Mouse (Mus musculus) olfactory bulb, adult 2 months (tissue): ENCODE results near the gene Nthl1. TPM values are rescaled to one million over a fixed set of nuclear protein-coding genes. Genes with fewer than 3 reads are reported as not detected.

Experiments
- H3K27ac ChIP-seq: fragments of 200-500 bp; 2 replicates; pipeline ENCODE4 v1.5.1; 2012; ENCODE audit warnings: low read depth, low read length; ENCODE audit not compliant: insufficient read depth
- H3K4me1 ChIP-seq: fragments of 200-500 bp; 2 replicates; pipeline ENCODE4 v1.6.1; 2012; ENCODE audit warnings: low read length; ENCODE audit not compliant: control insufficient read depth, insufficient read depth
- H3K4me3 ChIP-seq: fragments of 200-500 bp; 2 replicates; pipeline ENCODE4 v1.5.1; 2012; ENCODE audit warnings: mild to moderate bottlenecking, low read depth, low read length, moderate library complexity; ENCODE audit not compliant: insufficient read depth
- CTCF ChIP-seq: fragments of 200-500 bp; IDR thresholded peaks from 2 replicates; pipeline ENCODE4 v1.5.1; 2012; ENCODE audit warnings: low read depth, mild to moderate bottlenecking, low read length, moderate library complexity; ENCODE audit not compliant: insufficient read depth
- POLR2A ChIP-seq: fragments of 200-500 bp; IDR thresholded peaks from 2 replicates; pipeline ENCODE4 v1.6.1; 2012; ENCODE audit warnings: mild to moderate bottlenecking, low read depth, low read length, moderate library complexity; ENCODE audit not compliant: insufficient read depth
- WGBS: fragments of 180-500 bp; shearing (Covaris S2); methylation state at CpG from one replicate; pipeline ENCODE4 v1.1.7; 2018; 5-methylcytosine and 5-hydroxymethylcytosine counted together
- polyA plus RNA-seq: library from polyadenylated mRNA; stranded (reverse); fragments of >200 nt; gene quantifications from 2 replicates; pipeline ENCODE4 v1.2.4, GENCODE M21; 2012; ENCODE audit warnings: low replicate concordance; ENCODE audit not compliant: missing spikeins, insufficient read depth, insufficient read length

Nthl1 gene
- polyA plus RNA-seq = not detected in 2 replicates

DNA sequence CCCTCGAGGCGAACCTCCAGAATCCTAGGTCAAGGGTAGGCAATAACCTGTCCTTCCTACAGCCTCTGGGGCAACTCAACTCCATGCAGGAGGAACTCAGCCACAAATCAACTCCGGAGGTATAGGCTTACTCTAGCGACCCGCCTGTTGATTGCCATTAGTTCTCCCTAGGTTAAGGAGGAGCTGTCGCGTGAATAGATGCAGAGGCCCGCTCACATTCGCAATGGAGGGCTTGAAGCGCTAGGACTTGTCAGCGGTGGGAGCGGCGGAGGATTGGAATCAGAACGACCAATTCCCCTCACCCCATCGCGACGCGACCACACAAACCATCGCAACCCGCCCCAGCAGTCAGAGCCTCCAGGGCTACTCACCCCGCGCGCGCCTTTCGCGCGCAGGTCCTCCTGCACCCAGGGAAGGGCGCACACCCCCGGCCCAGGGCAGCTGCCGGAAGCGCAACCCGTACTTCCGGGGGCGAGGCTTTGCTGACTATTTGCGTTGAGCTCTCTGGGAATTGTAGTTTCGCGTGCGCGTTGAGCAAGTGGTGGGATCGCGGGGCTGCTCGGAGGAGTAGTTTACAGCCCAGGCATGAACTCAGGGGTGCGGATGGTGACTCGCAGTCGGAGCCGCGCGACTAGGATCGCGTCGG is at the start of gene Nthl1, which contains the start of gene Tsc2:
Gene Nthl1, plus strand, starts transcription at position 514 of the 646 bp plus-strand sequence.
Gene Tsc2, minus strand, starts transcription at position 464 of the 646 bp plus-strand sequence.
- H3K27ac ChIP-seq = peak within 1 kb of the TSS; percentile 12
- 2% methylated on average over 51 of the region's 51 CpGs for WGBS
- peaks cover 33% of the 10 kb centered on the region for H3K4me1 ChIP-seq
- peak within 1 kb of the TSS; percentile 59 for H3K4me3 ChIP-seq
- TF ChIP-seq CTCF (no peak), POLR2A (peak; percentile 60)

DNA sequence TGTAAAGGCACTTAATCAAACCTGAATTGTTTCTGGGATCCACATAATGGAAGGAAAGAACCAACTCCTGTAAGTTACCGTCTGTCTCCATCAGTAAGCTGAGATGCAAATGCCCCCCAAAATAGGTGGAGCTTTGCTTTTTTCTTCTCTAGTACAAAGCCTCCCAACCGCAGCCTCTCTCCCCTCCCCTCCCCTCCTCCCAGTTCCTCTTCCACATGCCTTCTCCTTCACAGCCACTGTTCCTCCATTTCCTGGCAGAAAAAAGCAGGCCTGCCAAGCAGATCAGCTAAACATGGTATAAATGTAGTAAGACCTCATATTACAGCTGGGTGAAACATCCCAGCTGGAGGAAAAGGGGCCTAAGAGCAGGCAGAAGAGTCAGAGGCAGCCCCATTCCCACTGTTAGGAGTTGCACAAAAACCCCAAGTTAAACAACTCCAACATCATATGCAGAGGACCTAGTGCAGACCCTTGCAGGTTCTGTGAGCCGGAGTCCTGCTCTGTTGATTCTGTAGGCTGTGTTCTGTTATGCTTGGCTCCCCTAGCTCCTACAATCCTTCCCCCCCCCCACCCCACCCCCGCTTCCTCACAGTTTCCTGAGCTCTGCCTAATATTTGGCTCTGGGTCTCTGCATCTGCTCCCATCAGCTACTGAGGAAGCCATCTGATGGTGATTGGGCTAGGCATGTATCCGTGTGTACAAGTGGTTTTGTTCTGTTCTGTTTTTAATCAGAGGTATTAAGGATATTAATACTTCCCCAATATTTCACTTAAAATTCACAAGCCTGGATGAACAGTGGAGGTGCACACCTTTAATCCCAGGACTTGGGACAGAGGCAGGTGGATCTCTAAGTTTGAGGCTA is 48.6 kb upstream of the Nthl1 start:
- no peak overlapping the region for H3K27ac ChIP-seq
- 64% methylated on average over 5 of the region's 5 CpGs for WGBS
- H3K4me1 ChIP-seq = peaks cover 5% of the 10 kb centered on the region; the same call in 1 of the 2 replicates
- TF ChIP-seq POLR2A = no peak
- TF ChIP-seq CTCF = no peak
- no peak overlapping the region for H3K4me3 ChIP-seq

DNA sequence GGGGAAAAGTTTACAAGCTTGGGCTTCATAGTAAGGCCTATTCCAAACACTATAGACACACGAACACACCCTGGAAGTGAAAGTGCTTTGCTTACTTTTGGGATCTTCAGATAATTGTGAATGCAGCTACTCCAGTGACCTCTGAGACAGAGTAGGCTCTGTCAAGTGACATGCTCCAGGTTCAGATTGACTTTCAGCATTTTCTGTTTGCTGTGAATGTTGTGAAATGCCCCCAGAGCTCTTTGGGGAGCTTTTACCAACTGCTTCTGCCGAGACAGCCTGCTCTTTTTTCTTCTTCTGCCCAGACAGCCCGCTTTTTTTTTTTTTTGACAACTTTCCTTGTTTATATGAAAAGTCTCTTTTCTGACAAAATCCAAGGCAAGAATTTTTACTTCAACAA is 48.0 kb upstream of the Nthl1 start:
- 78% methylated on average over 3 of the region's 3 CpGs for WGBS
- Histone ChIP-seq H3K4me3 (no peak overlapping the region), H3K27ac (no peak overlapping the region), H3K4me1 (peaks cover 3% of the 10 kb centered on the region; the same call in 1 of the 2 replicates)
- no peak for TF ChIP-seq POLR2A
- TF ChIP-seq CTCF = no peak

DNA sequence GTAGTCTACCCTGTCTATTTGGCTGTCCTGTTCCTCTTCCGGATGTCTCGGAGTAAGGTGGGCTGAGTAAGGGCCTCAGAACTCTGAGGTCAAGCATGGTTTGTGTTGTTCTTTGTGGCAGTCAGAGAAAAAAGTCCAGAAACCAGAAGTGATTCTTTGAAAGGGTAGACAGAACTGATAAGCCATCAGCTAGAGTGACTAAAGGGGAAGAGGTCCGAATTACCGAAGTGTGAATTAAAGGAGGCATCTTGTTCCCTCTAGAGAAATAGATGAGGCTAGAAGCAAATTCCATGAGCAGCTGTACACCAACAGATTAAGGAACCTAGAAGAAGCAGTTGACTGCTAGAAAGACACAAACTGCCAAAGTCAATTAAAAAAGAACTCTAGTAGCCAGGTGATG is 45.9 kb upstream of the Nthl1 start:
- H3K4me1 ChIP-seq = no peaks in the 10 kb centered on the region; the same call in 1 of the 2 replicates
- H3K27ac ChIP-seq = no peak overlapping the region
- no peak overlapping the region for H3K4me3 ChIP-seq
- 94% methylated on average over 4 of the region's 4 CpGs for WGBS
- TF ChIP-seq CTCF (no peak), POLR2A (no peak)

DNA sequence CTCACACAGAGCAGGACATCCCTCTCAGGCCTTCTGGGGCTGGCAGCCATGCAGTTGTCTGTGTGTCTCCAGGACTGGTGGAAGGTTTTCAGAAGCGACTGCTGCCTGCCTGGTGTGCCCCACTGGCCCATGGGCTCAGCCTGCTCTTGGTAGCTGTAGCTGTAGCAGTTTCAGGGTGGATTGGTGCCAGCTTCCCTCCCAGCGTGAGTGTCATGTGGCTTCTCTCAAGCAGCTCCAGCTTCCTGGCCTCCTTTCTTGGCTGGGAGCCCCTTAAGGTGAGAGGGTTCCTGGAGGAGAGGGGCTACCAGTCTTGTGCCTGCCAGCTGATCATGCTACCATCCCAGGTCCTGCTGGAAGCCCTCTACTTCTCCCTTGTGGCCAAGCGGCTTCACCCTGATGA is 41.5 kb upstream of the Nthl1 start:
- Histone ChIP-seq H3K4me3 (no peak overlapping the region), H3K4me1 (0 out of 2 replicates have a peak, but pooled peaks cover 7% of the 10 kb centered on the region), H3K27ac (no peak overlapping the region)
- 65% methylated on average over 3 of the region's 3 CpGs for WGBS
- no peak for TF ChIP-seq CTCF
- TF ChIP-seq POLR2A = no peak

DNA sequence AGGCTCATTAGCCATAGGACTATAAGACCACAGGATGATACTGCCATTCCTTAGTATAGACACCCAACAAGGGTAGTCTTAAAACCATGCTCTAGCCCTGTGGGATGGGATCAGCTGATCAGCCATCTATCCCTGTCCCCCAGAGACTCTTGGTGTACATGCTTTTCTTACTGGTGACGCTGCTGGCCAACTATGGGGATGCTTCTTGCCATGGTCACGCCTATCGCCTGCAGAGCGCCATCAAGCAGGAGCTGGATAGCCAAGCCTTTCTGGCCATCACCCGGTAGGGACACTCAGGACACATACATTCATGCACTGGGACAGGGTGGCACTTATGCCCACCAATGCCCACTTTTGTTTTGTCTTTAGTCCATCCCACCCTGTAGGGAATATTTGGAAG is 40.8 kb upstream of the Nthl1 start:
- no peak overlapping the region for H3K27ac ChIP-seq
- TF ChIP-seq CTCF (no peak), POLR2A (no peak)
- 0 out of 2 replicates have a peak, but pooled peaks cover 7% of the 10 kb centered on the region for H3K4me1 ChIP-seq
- H3K4me3 ChIP-seq = no peak overlapping the region
- WGBS = 95% methylated on average over 5 of the region's 5 CpGs

DNA sequence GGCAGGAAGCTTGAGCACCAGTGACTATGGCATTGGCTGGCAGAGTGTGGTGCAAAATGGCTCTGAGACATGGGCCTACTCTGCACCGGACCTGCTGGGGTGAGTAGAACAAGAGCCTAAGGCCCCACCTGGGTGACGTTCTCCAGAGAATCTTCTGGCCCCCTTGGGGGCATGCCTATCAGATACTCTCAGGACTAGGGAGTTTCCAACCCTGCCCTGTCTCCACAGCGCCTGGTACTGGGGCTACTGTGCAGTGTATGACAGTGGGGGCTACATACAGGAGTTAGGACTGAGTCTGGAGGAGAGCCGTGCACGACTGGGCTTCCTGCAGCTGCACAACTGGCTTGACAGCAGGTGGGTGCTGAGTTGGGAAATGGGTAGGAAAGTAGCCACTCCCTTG is 39.2 kb upstream of the Nthl1 start:
- 72% methylated on average over 5 of the region's 5 CpGs for WGBS
- Histone ChIP-seq H3K4me1 (0 out of 2 replicates have a peak, but pooled peaks cover 7% of the 10 kb centered on the region), H3K27ac (no peak overlapping the region), H3K4me3 (no peak overlapping the region)
- no peak for TF ChIP-seq POLR2A
- no peak for TF ChIP-seq CTCF

DNA sequence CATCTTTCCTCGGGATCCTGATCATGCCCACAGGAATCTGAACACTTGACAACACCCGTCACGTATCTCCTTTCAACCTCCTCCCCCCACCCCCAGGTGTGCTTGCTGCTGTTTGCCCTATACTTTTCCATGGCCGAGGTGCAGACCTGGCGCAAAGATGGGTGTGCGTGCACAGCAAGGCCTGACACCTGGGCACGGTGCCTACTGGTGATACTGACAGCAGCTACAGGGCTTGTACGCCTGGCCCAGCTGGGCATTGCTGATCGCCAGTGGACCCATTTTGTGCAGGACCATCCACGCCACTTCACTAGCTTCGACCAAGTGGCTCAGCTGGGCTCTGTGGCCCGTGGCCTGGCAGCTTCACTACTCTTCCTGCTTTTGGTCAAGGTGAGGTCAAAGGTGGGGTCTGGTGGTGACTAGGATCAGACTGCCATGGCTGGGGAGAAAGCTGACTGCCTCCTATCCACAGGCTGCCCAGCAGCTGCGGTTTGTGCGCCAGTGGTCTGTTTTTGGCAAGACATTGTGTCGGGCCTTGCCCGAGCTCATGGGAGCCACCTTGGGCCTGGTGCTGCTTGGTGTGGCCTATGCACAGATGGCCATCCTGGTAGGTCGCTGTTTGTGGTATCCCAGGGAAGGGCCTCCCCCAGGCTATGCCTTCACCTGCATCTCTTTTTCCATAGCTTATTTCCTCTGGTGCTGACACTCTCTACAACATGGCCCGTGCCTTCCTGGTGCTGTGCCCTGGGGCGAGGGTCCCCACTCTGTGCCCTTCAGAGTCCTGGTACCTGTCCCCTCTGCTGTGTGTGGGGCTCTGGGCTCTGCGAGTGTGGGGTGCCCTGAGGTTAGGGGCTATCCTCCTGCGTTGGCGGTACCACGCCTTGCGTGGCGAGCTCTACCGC is 38.2 kb upstream of the Nthl1 start:
- Histone ChIP-seq H3K4me3 (no peak overlapping the region), H3K27ac (no peak overlapping the region), H3K4me1 (0 out of 2 replicates have a peak, but pooled peaks cover 7% of the 10 kb centered on the region)
- no peak for TF ChIP-seq POLR2A
- TF ChIP-seq CTCF = no peak
- WGBS = 88% methylated on average over 26 of the region's 26 CpGs
